Mouse (Mus musculus) kidney, adult 2 months (tissue): Measurements from ENCODE around the gene Slc39a11.

Experiments
- CTCF ChIP-seq: fragments of 200-500 bp; conservative IDR thresholded peaks from 2 replicates; pipeline ENCODE4 v1.5.1; 2011; ENCODE audit warnings: low read depth, mild to moderate bottlenecking, control low read depth, low read length, moderate library complexity, mixed read lengths; ENCODE audit not compliant: insufficient read depth, insufficient read length
- POLR2A ChIP-seq: fragments of 200-500 bp; IDR thresholded peaks from one replicate; pipeline ENCODE4 v1.6.1; 2011; ENCODE audit warnings: low read depth, low read length, control low read depth

- TF ChIP-seq CTCF (no peak), POLR2A (no peak)
Measured at GRCm38 (mm10) chr11:113697571-113697970, 47.7 kb upstream of the Slc39a11 start.
